Mouse (Mus musculus): ENCODE data around the gene Cbr2. TPM values are rescaled to one million over a fixed set of nuclear protein-coding genes. Genes with fewer than 3 reads are reported as not detected.

Cbr2 gene
- polyA plus RNA-seq, 1 experiment from 2014 or later: 0.70 TPM

DNA sequence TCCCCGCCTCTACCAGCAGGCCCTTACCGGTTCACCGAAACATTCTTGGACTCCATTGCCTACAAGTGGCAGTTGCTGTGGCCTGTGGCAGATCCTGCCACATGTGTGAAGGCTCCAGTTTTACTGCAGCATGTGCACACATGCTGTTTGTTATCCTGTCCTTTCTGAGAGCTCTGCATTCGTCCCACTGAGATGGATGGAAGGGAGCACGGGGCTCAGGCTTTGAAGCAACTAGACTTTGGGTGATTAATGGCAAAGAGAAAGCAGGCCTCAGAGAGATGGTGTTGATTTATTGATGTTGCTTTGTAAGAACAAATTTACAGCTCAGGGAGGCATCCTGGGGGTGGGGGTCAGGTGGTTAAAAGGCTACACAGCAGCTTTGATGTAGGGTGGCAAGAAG lies 21.2 kb downstream of the Cbr2 start:
- Histone ChIP-seq H3K9ac (ENCODE audit: low read length) (no peak overlapping the region), H3K36me3 (ENCODE audit: control insufficient read depth, insufficient read depth, low read length) (peaks cover 19% of the 10 kb centered on the region), H3K27me3 (replicated peaks; ENCODE audit: control insufficient read depth, insufficient read depth, low read length) (no peaks in the 10 kb centered on the region), H3K4me3 (ENCODE audit: low read depth, low read length) (no peak overlapping the region), H3K4me2 (ENCODE audit: low read length) (no peak overlapping the region), H3K9me3 (ENCODE audit: control insufficient read depth, low read length) (no peaks in the 10 kb centered on the region), H3K4me1 (replicated peaks; ENCODE audit: control insufficient read depth, insufficient read depth, low read length) (peaks cover 27% of the 10 kb centered on the region), H3K27ac (ENCODE audit: low read depth) (no peak overlapping the region)
- no peak for ATAC-seq (replicated peaks; ENCODE audit: low FRiP score, low TSS enrichment, low read depth)
- no peak for DNase-seq (ENCODE audit: low spot score)
- 59% methylated on average over 5 of the region's 5 CpGs for WGBS

DNA sequence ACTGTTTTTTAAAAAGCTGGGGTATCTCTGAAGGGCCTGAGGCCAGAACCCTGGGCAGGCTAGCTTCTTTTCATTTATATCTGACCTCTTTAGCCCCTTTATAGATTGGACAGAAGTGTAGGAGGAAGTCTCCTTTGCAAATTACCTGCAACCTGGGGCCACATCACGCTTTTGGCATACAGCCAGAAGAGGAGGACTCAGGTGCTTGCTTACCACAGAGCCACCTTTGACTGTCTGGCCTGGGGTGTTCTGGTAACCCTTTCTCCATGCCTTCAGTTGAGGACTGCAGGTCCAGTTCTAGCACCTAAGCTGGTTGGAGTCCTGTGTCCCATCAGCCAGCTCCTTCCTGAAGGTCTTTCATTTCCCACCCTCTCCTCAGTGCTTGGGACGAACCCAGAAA lies 22.4 kb downstream of the Cbr2 start:
- Histone ChIP-seq H3K9me3 (ENCODE audit: control insufficient read depth, low read length) (no peaks in the 10 kb centered on the region), H3K4me2 (ENCODE audit: low read length) (no peak overlapping the region), H3K27me3 (replicated peaks; ENCODE audit: control insufficient read depth, insufficient read depth, low read length) (no peaks in the 10 kb centered on the region), H3K4me3 (ENCODE audit: low read depth, low read length) (no peak overlapping the region), H3K27ac (ENCODE audit: low read depth) (no peak overlapping the region), H3K9ac (ENCODE audit: low read length) (no peak overlapping the region), H3K4me1 (replicated peaks; ENCODE audit: control insufficient read depth, insufficient read depth, low read length) (peaks cover 29% of the 10 kb centered on the region), H3K36me3 (ENCODE audit: control insufficient read depth, insufficient read depth, low read length) (peaks cover 14% of the 10 kb centered on the region)
- DNase-seq (ENCODE audit: low spot score) (no peak), ATAC-seq (replicated peaks; ENCODE audit: low FRiP score, low TSS enrichment, low read depth) (no peak)
- 56% methylated on average over 2 of the region's 2 CpGs for WGBS

DNA sequence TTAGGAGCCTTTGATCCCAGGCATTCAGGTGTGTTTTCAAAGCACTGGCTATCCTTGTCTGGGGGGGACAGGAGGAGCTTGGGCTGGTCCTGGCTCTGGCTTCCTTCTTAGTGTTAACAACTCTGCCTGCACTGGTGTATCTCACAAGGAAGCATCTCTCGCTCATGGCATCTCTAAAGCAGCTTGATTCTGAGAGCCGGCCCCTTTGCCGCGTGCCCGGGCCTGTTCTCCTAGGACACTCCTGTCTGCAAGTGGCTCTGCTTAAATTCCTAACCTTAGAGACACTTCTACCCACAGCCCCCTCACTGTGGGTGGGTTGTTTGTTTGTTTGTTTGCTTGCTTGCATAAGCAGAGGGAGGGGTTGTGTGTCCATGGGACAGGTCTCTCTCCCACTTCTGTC lies 23.9 kb downstream of the Cbr2 start:
- no peak for DNase-seq (ENCODE audit: low spot score)
- no peak for ATAC-seq (replicated peaks; ENCODE audit: low FRiP score, low TSS enrichment, low read depth)
- no peak overlapping the region for H3K9ac ChIP-seq (ENCODE audit: low read length)
- 23% methylated on average over 5 of the region's 5 CpGs for WGBS
- peaks cover 18% of the 10 kb centered on the region for H3K36me3 ChIP-seq (ENCODE audit: control insufficient read depth, insufficient read depth, low read length)
- H3K27ac ChIP-seq (ENCODE audit: low read depth): no peak overlapping the region
- H3K4me2 ChIP-seq (ENCODE audit: low read length): no peak overlapping the region
- H3K4me1 ChIP-seq (replicated peaks; ENCODE audit: control insufficient read depth, insufficient read depth, low read length): peaks cover 36% of the 10 kb centered on the region
- H3K27me3 ChIP-seq (replicated peaks; ENCODE audit: control insufficient read depth, insufficient read depth, low read length): no peaks in the 10 kb centered on the region
- H3K4me3 ChIP-seq (ENCODE audit: low read depth, low read length): no peak overlapping the region
- H3K9me3 ChIP-seq (ENCODE audit: control insufficient read depth, low read length): no peaks in the 10 kb centered on the region

DNA sequence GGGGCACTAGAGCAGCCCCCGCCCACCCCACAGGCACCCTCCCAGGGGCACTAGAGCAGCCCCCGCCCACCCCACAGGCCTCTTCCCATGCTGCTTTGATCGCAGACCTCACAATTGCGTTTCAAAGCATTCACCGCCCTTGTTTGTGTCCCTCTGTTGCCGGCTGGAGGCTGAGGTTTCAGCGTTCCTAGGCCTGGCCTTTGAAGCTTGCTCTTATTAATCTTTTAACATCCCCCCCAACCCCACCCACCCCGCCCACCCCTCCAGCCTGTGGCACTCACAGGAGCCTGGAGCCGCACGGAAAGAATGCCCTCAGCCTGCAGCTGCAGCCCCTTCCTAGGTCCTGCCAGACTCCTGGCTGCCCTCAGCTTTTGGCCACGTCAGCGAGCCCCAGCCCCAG lies 24.7 kb downstream of the Cbr2 start:
- 16% methylated on average over 11 of the region's 12 CpGs for WGBS
- Histone ChIP-seq H3K9ac (ENCODE audit: low read length) (no peak overlapping the region), H3K4me3 (ENCODE audit: low read depth, low read length) (no peak overlapping the region), H3K27ac (ENCODE audit: low read depth) (no peak overlapping the region), H3K27me3 (replicated peaks; ENCODE audit: control insufficient read depth, insufficient read depth, low read length) (no peaks in the 10 kb centered on the region), H3K9me3 (ENCODE audit: control insufficient read depth, low read length) (no peaks in the 10 kb centered on the region), H3K36me3 (ENCODE audit: control insufficient read depth, insufficient read depth, low read length) (peaks cover 23% of the 10 kb centered on the region), H3K4me2 (ENCODE audit: low read length) (no peak overlapping the region), H3K4me1 (replicated peaks; ENCODE audit: control insufficient read depth, insufficient read depth, low read length) (peaks cover 33% of the 10 kb centered on the region)
- DNase-seq (ENCODE audit: low spot score): no peak
- no peak for ATAC-seq (replicated peaks; ENCODE audit: low FRiP score, low TSS enrichment, low read depth)

DNA sequence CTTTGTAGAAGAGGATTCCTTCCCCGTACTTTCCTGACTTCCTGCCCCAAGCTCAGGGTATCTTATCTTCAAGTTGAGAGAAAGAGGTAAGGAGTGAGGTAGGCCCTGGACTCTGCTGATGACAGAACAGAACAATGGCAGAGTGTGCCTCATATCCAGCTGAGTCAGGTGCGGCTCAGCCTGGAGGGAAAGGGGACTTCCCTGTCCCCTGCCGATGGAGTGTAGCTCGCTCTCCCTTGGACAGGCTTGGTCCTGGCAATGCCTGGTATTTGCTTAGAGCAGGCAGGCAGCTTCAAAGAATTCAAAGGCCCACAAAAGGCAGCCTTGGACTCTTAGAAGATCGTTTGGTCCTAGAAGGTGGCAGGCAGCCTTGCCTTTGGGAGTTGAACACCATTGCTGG lies 25.8 kb downstream of the Cbr2 start:
- Histone ChIP-seq H3K27ac (ENCODE audit: low read depth) (no peak overlapping the region), H3K9me3 (ENCODE audit: control insufficient read depth, low read length) (no peaks in the 10 kb centered on the region), H3K4me2 (ENCODE audit: low read length) (no peak overlapping the region), H3K9ac (ENCODE audit: low read length) (no peak overlapping the region), H3K36me3 (ENCODE audit: control insufficient read depth, insufficient read depth, low read length) (peaks cover 30% of the 10 kb centered on the region), H3K4me3 (ENCODE audit: low read depth, low read length) (no peak overlapping the region), H3K27me3 (replicated peaks; ENCODE audit: control insufficient read depth, insufficient read depth, low read length) (no peaks in the 10 kb centered on the region), H3K4me1 (replicated peaks; ENCODE audit: control insufficient read depth, insufficient read depth, low read length) (peaks cover 31% of the 10 kb centered on the region)
- 68% methylated on average over 5 of the region's 5 CpGs for WGBS
- no peak for DNase-seq (ENCODE audit: low spot score)
- no peak for ATAC-seq (replicated peaks; ENCODE audit: low FRiP score, low TSS enrichment, low read depth)

DNA sequence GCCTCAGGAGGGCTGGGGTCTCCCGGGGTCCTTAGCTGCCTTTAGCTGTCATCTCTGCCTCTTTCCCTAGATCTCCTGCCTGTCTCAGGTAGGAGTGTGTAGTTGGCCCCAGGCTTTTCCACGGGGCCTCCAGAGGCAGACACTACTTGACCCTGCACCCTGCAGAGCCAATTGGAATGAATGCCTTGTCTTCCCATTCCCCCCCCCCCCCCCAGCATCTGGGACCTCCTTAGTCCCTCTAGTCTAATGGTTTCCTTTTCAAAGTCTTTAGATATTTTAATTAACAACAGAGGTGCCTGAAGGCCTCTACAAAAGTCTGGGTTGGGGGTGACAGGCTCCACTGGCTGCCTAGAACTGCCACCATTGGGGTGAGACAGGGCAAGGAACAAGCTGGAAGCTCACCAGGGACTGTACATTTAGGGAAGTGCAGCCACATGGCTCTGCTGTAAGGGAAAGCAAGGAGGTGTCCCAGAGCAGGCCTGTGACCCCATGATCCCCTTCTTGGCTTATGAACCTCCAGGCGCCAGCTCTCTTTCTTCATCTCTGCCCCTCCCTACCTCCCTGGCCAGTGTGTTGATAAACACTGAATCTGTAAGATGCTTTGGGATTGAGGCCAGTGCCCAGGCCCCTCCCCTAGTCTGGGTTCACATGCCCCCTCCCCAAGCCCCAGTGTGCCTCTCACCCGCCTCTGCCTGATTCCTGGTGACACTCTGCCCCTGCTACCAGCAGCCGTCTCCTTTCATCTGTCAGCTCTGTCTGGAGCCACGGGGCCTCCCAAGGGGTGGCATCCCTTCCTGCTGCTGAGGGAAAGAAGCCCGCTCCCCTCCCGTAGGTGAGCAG lies 27.2 kb downstream of the Cbr2 start:
- 37% methylated on average over 8 of the region's 8 CpGs for WGBS
- no peak overlapping the region for H3K4me3 ChIP-seq (ENCODE audit: low read depth, low read length)
- DNase-seq (ENCODE audit: low spot score) (no peak), ATAC-seq (replicated peaks; ENCODE audit: low FRiP score, low TSS enrichment, low read depth) (no peak)
- H3K4me1 ChIP-seq (replicated peaks; ENCODE audit: control insufficient read depth, insufficient read depth, low read length): peaks cover 31% of the 10 kb centered on the region
- H3K36me3 ChIP-seq (ENCODE audit: control insufficient read depth, insufficient read depth, low read length): peaks cover 20% of the 10 kb centered on the region
- no peak overlapping the region for H3K9ac ChIP-seq (ENCODE audit: low read length)
- H3K27me3 ChIP-seq (replicated peaks; ENCODE audit: control insufficient read depth, insufficient read depth, low read length): no peaks in the 10 kb centered on the region
- no peaks in the 10 kb centered on the region for H3K9me3 ChIP-seq (ENCODE audit: control insufficient read depth, low read length)
- no peak overlapping the region for H3K27ac ChIP-seq (ENCODE audit: low read depth)
- H3K4me2 ChIP-seq (ENCODE audit: low read length): no peak overlapping the region

DNA sequence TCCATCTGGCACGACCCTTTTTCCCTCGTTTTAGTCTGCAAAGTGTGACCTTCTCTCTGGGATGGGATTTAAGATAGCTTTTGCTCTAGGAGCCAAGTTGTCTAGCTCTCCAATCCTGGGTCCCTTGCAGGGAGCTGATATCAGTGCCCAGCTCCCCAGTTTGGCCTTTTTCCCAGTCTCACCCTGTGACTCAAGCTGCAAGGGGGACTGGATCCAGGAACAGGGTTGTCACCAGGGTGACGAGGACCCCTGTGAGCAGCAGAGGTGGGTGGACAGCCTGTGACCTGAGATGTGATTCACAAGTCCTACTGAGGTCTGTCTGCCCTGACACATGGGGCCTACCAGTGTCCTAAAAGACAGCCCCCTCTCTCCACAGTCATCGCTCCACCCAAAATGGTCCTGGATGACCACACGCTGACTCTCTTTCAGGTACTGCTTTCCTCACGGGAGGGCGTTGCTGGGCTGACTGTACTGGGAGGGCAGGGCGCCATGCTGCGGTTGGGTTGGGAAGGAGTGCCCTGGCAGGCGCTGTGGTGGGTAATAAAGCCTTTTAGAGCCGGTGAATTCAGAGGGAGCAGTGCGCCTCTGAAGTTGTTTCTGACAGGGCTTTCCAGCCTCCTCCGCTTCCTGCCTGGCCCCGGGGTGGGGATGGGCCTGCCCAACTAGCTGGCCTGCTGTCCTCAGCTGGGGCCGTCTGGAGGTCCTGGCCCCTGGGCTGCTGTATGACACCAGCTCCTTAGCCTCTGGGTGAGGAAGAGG lies 28.0 kb downstream of the Cbr2 start:
- no peak for DNase-seq (ENCODE audit: low spot score)
- 33% methylated on average over 15 of the region's 15 CpGs for WGBS
- Histone ChIP-seq H3K4me1 (replicated peaks; ENCODE audit: control insufficient read depth, insufficient read depth, low read length) (peaks cover 31% of the 10 kb centered on the region), H3K9me3 (ENCODE audit: control insufficient read depth, low read length) (no peaks in the 10 kb centered on the region), H3K27ac (ENCODE audit: low read depth) (no peak overlapping the region), H3K27me3 (replicated peaks; ENCODE audit: control insufficient read depth, insufficient read depth, low read length) (no peaks in the 10 kb centered on the region), H3K4me2 (ENCODE audit: low read length) (no peak overlapping the region), H3K36me3 (ENCODE audit: control insufficient read depth, insufficient read depth, low read length) (peaks cover 19% of the 10 kb centered on the region), H3K9ac (ENCODE audit: low read length) (no peak overlapping the region), H3K4me3 (ENCODE audit: low read depth, low read length) (no peak overlapping the region)
- ATAC-seq (replicated peaks; ENCODE audit: low FRiP score, low TSS enrichment, low read depth): no peak

DNA sequence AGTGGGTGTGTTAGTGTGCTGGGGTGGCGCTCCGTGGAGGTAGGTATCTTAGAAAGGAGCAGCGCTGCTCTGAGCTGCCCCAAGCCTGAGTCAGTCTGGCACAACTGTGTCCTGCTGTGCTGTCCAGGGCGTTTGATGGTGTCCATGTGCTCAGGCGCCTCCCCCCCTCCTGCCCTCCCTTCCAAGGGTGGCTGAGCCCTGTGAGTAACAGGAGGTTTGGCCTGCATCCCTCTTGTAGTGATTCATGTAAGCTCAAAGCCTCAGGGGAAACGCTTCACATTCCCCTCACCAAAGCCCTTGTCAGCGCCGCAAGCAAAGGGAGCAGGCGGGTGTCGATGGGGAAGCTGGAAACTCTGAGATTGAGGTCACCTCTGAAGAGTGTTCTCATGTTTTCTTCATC lies 34.2 kb downstream of the Cbr2 start:
- H3K4me3 ChIP-seq (ENCODE audit: low read depth, low read length): no peak overlapping the region
- DNase-seq (ENCODE audit: low spot score): no peak
- no peaks in the 10 kb centered on the region for H3K9me3 ChIP-seq (ENCODE audit: control insufficient read depth, low read length)

More for the DNA sequence above, 34.2 kb downstream of the Cbr2 start:
- peaks cover 31% of the 10 kb centered on the region for H3K36me3 ChIP-seq (ENCODE audit: control insufficient read depth, insufficient read depth, low read length)
- H3K27me3 ChIP-seq (replicated peaks; ENCODE audit: control insufficient read depth, insufficient read depth, low read length): no peaks in the 10 kb centered on the region
- WGBS: 50% methylated on average over 10 of the region's 10 CpGs
- no peak overlapping the region for H3K4me2 ChIP-seq (ENCODE audit: low read length)
- peaks cover 9% of the 10 kb centered on the region for H3K4me1 ChIP-seq (replicated peaks; ENCODE audit: control insufficient read depth, insufficient read depth, low read length)
- no peak overlapping the region for H3K9ac ChIP-seq (ENCODE audit: low read length)
- ATAC-seq (replicated peaks; ENCODE audit: low FRiP score, low TSS enrichment, low read depth): no peak
- H3K27ac ChIP-seq (ENCODE audit: low read depth): peak overlapping the region; percentile 47; the same call in 1 of the 2 replicates

Measured in intestine, embryonic 14.5 days (tissue).